Mouse (Mus musculus) stomach, embryonic 14.5 days (tissue): Measurements from ENCODE around the gene Fastkd3. TPM values are rescaled to one million over a fixed set of nuclear protein-coding genes. Genes with fewer than 3 reads are reported as not detected.
"Not testable (repeated sequence)": the region's sequence is repeated elsewhere in the genome, so short reads cannot be mapped to it uniquely, and the experiment has no call there.

Source experiments
- ATAC-seq: fragments of 200-750 bp; cut with Nextera tagmentation; 2 replicates; pipeline ENCODE4 v1.8.0; 2017; ENCODE audit warnings: low read depth, moderate TSS enrichment; ENCODE audit not compliant: insufficient number of reproducible peaks, insufficient read depth, low FRiP score
- H3K27ac ChIP-seq: fragments of 300-500 bp; sonication (generic); 2 replicates; pipeline ENCODE4 v1.5.1; 2014; ENCODE audit warnings: mild to moderate bottlenecking, low read length, moderate library complexity, mixed read lengths
- H3K27me3 ChIP-seq: fragments of 300-500 bp; sonication (generic); 2 replicates; pipeline ENCODE4 v1.6.1; 2014; ENCODE audit warnings: low read length, control low read depth, mixed read lengths; ENCODE audit not compliant: control insufficient read depth, insufficient read depth
- H3K36me3 ChIP-seq: fragments of 300-500 bp; sonication (generic); 2 replicates; pipeline ENCODE4 v1.6.1; 2014; ENCODE audit warnings: mild to moderate bottlenecking, control low read depth, low read length, moderate library complexity, mixed read lengths; ENCODE audit not compliant: control insufficient read depth, insufficient read depth
- H3K4me1 ChIP-seq: fragments of 300-500 bp; sonication (generic); 2 replicates; pipeline ENCODE4 v1.6.1; 2014; ENCODE audit warnings: low read length, control low read depth, mixed read lengths; ENCODE audit not compliant: control insufficient read depth, insufficient read depth
- H3K4me2 ChIP-seq: fragments of 300-500 bp; sonication (generic); replicated peaks from 2 replicates; pipeline ENCODE4 v1.6.1; 2014; ENCODE audit warnings: low read depth, low read length, control low read depth
- H3K4me3 ChIP-seq: fragments of 300-500 bp; sonication (generic); 2 replicates; pipeline ENCODE4 v1.5.1; 2014; ENCODE audit warnings: low read depth, low read length, control low read depth
- H3K9ac ChIP-seq: fragments of 300-500 bp; sonication (generic); replicated peaks from 2 replicates; pipeline ENCODE4 v1.6.1; 2014; ENCODE audit warnings: low read depth, mild to moderate bottlenecking, control low read depth, low read length, moderate library complexity, mixed read lengths
- H3K9me3 ChIP-seq: fragments of 300-500 bp; sonication (generic); 2 replicates; pipeline ENCODE4 v1.6.1; 2016; ENCODE audit warnings: low read depth, low read length, control low read depth; ENCODE audit not compliant: control insufficient read depth
- WGBS: fragments of 180-500 bp; shearing (Covaris S2); extraction: QIAGEN DNeasy Blood & Tissue Kit; methylation state at CpG from one replicate; pipeline ENCODE4 v1.1.7; 2014; 5-methylcytosine and 5-hydroxymethylcytosine counted together
- polyA plus RNA-seq: library from polyadenylated mRNA; unstranded; fragments of >200 nt; fragmentation: Nextera tagmentation; extraction: Ambion mirVana; gene quantifications from 2 replicates; pipeline ENCODE4 v1.2.1, GENCODE M21; 2014

The Fastkd3 gene
- 33.2 and 33.3 TPM in 2 replicates for polyA plus RNA-seq

GRCm38 (mm10) chr13:68581747-68582516 is at the start of gene Fastkd3, which contains the start of gene Mtrr:
Fastkd3 (plus strand) TSS chr13:68582234.
Mtrr (minus strand) TSS chr13:68582149.
- Histone ChIP-seq H3K36me3 (peaks cover 36% of the 10 kb centered on the region), H3K4me1 (no peaks in the 10 kb centered on the region), H3K27ac (peak within 1 kb of the TSS; percentile 78), H3K9ac (peak within 1 kb of the TSS; percentile 79), H3K4me3 (peak within 1 kb of the TSS; percentile 80), H3K9me3 (no peaks in the 10 kb centered on the region), H3K27me3 (no peaks in the 10 kb centered on the region), H3K4me2 (peak within 1 kb of the TSS; percentile 79)
- ATAC-seq = peak; percentile 99
- under 1% methylated on average over 81 of the region's 81 CpGs for WGBS

GRCm38 (mm10) chr13:68553391-68553790 is 28.6 kb upstream of the Fastkd3 start:
- H3K9ac ChIP-seq, ATAC-seq, H3K27ac ChIP-seq, H3K36me3 ChIP-seq, H3K9me3 ChIP-seq, H3K4me2 ChIP-seq, H3K27me3 ChIP-seq, H3K4me1 ChIP-seq, H3K4me3 ChIP-seq: not testable (repeated sequence)
- 21% methylated on average over 4 of the region's 6 CpGs for WGBS

- peaks cover 57% of the 10 kb centered on the region for H3K36me3 ChIP-seq
- no peak overlapping the region for H3K4me3 ChIP-seq
- ATAC-seq = no peak
- H3K9me3 ChIP-seq = no peaks in the 10 kb centered on the region
- 93% methylated on average over 9 of the region's 9 CpGs for WGBS
- no peak overlapping the region for H3K4me2 ChIP-seq
- no peaks in the 10 kb centered on the region for H3K27me3 ChIP-seq
- H3K9ac ChIP-seq = no peak overlapping the region
- H3K4me1 ChIP-seq = no peaks in the 10 kb centered on the region
- no peak overlapping the region for H3K27ac ChIP-seq
Observed at GRCm38 (mm10) chr13:68568110-68568509, 13.9 kb upstream of the Fastkd3 start.

- Histone ChIP-seq H3K27ac (no peak overlapping the region), H3K9me3 (no peaks in the 10 kb centered on the region), H3K27me3 (no peaks in the 10 kb centered on the region), H3K4me3 (no peak overlapping the region), H3K9ac (no peak overlapping the region), H3K4me1 (no peaks in the 10 kb centered on the region), H3K4me2 (no peak overlapping the region), H3K36me3 (peaks cover 53% of the 10 kb centered on the region)
- ATAC-seq = no peak
- WGBS = 91% methylated on average over 11 of the region's 11 CpGs
Observed at GRCm38 (mm10) chr13:68568548-68568947, 13.5 kb upstream of the Fastkd3 start.

GRCm38 (mm10) chr13:68569589-68570336 is 12.3 kb upstream of the Fastkd3 start:
- WGBS = 57% methylated on average over 17 of the region's 17 CpGs
- no peak for ATAC-seq
- Histone ChIP-seq H3K27me3 (no peaks in the 10 kb centered on the region), H3K9ac (no peak overlapping the region), H3K4me2 (no peak overlapping the region), H3K36me3 (peaks cover 42% of the 10 kb centered on the region), H3K9me3 (no peaks in the 10 kb centered on the region), H3K27ac (no peak overlapping the region), H3K4me1 (no peaks in the 10 kb centered on the region), H3K4me3 (no peak overlapping the region)

GRCm38 (mm10) chr13:68572247-68572646 is 9.8 kb upstream of the Fastkd3 start:
- no peak overlapping the region for H3K9ac ChIP-seq
- H3K4me1 ChIP-seq = no peaks in the 10 kb centered on the region
- H3K27ac ChIP-seq = no peak overlapping the region
- no peaks in the 10 kb centered on the region for H3K27me3 ChIP-seq
- 84% methylated on average over 19 of the region's 19 CpGs for WGBS
- H3K9me3 ChIP-seq = no peaks in the 10 kb centered on the region
- no peak overlapping the region for H3K4me2 ChIP-seq
- no peak for ATAC-seq
- no peak overlapping the region for H3K4me3 ChIP-seq
- H3K36me3 ChIP-seq = peaks cover 31% of the 10 kb centered on the region

GRCm38 (mm10) chr13:68572966-68573913 is 8.8 kb upstream of the Fastkd3 start:
- Histone ChIP-seq H3K4me3 (no peak overlapping the region), H3K4me1 (no peaks in the 10 kb centered on the region), H3K36me3 (peaks cover 35% of the 10 kb centered on the region), H3K4me2 (no peak overlapping the region), H3K9me3 (no peaks in the 10 kb centered on the region), H3K27me3 (no peaks in the 10 kb centered on the region), H3K27ac (peak overlapping the region; percentile 39; the same call in 1 of the 2 replicates), H3K9ac (no peak overlapping the region)
- ATAC-seq = peak; percentile 73; the same call in 1 of the 2 replicates
- WGBS = 59% methylated on average over 10 of the region's 10 CpGs

- peaks cover 31% of the 10 kb centered on the region for H3K36me3 ChIP-seq
- H3K4me3 ChIP-seq = no peak overlapping the region
- H3K27ac ChIP-seq = no peak overlapping the region
- no peaks in the 10 kb centered on the region for H3K4me1 ChIP-seq
- no peak for ATAC-seq
- H3K9me3 ChIP-seq = no peaks in the 10 kb centered on the region
- no peaks in the 10 kb centered on the region for H3K27me3 ChIP-seq
- H3K4me2 ChIP-seq = no peak overlapping the region
- H3K9ac ChIP-seq = no peak overlapping the region
- WGBS = 84% methylated on average over 4 of the region's 4 CpGs
Observed at GRCm38 (mm10) chr13:68574398-68574797, 7.6 kb upstream of the Fastkd3 start.
